Mouse (Mus musculus) ES-Bruce4 (cell line): ENCODE data around the gene Ecsit. TPM values are rescaled to one million over a fixed set of nuclear protein-coding genes. Genes with fewer than 3 reads are reported as not detected.

Experiments
- H3K27ac ChIP-seq: 2 replicates; pipeline ENCODE4 v1.5.1; 2012; ENCODE audit warnings: low read length, inconsistent platforms; ENCODE audit not compliant: insufficient read depth
- H3K27me3 ChIP-seq: 2 replicates; pipeline ENCODE4 v1.6.1; 2012; ENCODE audit warnings: mild to moderate bottlenecking, low read length, inconsistent platforms; ENCODE audit not compliant: control insufficient read depth, poor library complexity, insufficient read depth, severe bottlenecking
- H3K36me3 ChIP-seq: 2 replicates; pipeline ENCODE4 v1.6.1; 2012; ENCODE audit warnings: inconsistent platforms, mild to moderate bottlenecking, low read length, moderate library complexity; ENCODE audit not compliant: control insufficient read depth, poor library complexity, insufficient read depth, severe bottlenecking
- H3K4me1 ChIP-seq: one replicate; pipeline ENCODE4 v1.8.1; 2011; ENCODE audit warnings: low read length; ENCODE audit not compliant: control insufficient read depth, insufficient read depth
- H3K4me3 ChIP-seq: 2 replicates; pipeline ENCODE4 v1.5.1; 2011; ENCODE audit warnings: low read depth, mild to moderate bottlenecking, low read length
- H3K9ac ChIP-seq: 2 replicates; pipeline ENCODE4 v1.6.1; 2012; ENCODE audit warnings: low read depth, mild to moderate bottlenecking, inconsistent platforms; ENCODE audit not compliant: poor library complexity, severe bottlenecking
- H3K9me3 ChIP-seq: replicated peaks from 2 replicates; pipeline ENCODE4 v1.6.1; 2012; ENCODE audit warnings: mild to moderate bottlenecking, low read length, inconsistent platforms; ENCODE audit not compliant: control insufficient read depth, poor library complexity, insufficient read depth, severe bottlenecking
- CTCF ChIP-seq: IDR thresholded peaks from one replicate; pipeline ENCODE4 v1.8.1; 2011; ENCODE audit warnings: low read depth, low read length
- EP300 ChIP-seq: IDR thresholded peaks from 2 replicates; pipeline ENCODE4 v1.6.1; 2011; ENCODE audit warnings: low read depth, low read length; ENCODE audit not compliant: insufficient read depth
- POLR2A ChIP-seq: IDR thresholded peaks from one replicate; pipeline ENCODE4 v1.8.1; 2011; ENCODE audit warnings: low read length; ENCODE audit not compliant: insufficient read depth
- polyA plus RNA-seq: library from polyadenylated mRNA; stranded (reverse); fragments of >200 nt; gene quantifications from 2 replicates; pipeline ENCODE4 v1.2.4, GENCODE M21; 2011; ENCODE audit warnings: low read depth; ENCODE audit not compliant: missing spikeins, insufficient read depth, insufficient read length

Ecsit gene
- polyA plus RNA-seq, 1 experiment = 21.9 TPM

- Histone ChIP-seq H3K27ac (no peak overlapping the region), H3K36me3 (no peaks in the 10 kb centered on the region), H3K9ac (no peak overlapping the region), H3K27me3 (no peaks in the 10 kb centered on the region), H3K4me3 (no peak overlapping the region), H3K4me1 (peaks cover 4% of the 10 kb centered on the region), H3K9me3 (no peaks in the 10 kb centered on the region)
- no peak for TF ChIP-seq EP300
Observed at GRCm38 (mm10) chr9:22124169-22124568, 38.9 kb upstream of the Ecsit start.

- H3K9ac ChIP-seq = no peak overlapping the region
- no peak overlapping the region for H3K27ac ChIP-seq
- H3K4me1 ChIP-seq = peaks cover 4% of the 10 kb centered on the region
- no peaks in the 10 kb centered on the region for H3K27me3 ChIP-seq
- H3K4me3 ChIP-seq = no peak overlapping the region
- TF ChIP-seq EP300 = no peak
- TF ChIP-seq POLR2A = no peak
- no peak for TF ChIP-seq CTCF
- H3K36me3 ChIP-seq = no peaks in the 10 kb centered on the region
- no peaks in the 10 kb centered on the region for H3K9me3 ChIP-seq
Observed at GRCm38 (mm10) chr9:22123069-22123609, 37.9 kb upstream of the Ecsit start.

- no peak overlapping the region for H3K27ac ChIP-seq
- H3K4me1 ChIP-seq = no peaks in the 10 kb centered on the region
- no peaks in the 10 kb centered on the region for H3K27me3 ChIP-seq
- no peak for TF ChIP-seq CTCF
- TF ChIP-seq EP300 = no peak
- no peak for TF ChIP-seq POLR2A
- H3K36me3 ChIP-seq = no peaks in the 10 kb centered on the region
- H3K9ac ChIP-seq = no peak overlapping the region
- H3K4me3 ChIP-seq = no peak overlapping the region
- no peaks in the 10 kb centered on the region for H3K9me3 ChIP-seq
Observed at GRCm38 (mm10) chr9:22122005-22122404, 36.8 kb upstream of the Ecsit start.

GRCm38 (mm10) chr9:22121545-22121944 lies 36.3 kb upstream of the Ecsit start:
- TF ChIP-seq EP300 (no peak), CTCF (no peak), POLR2A (no peak)

GRCm38 (mm10) chr9:22119543-22119942 lies 34.3 kb upstream of the Ecsit start:
- Histone ChIP-seq H3K4me1 (no peaks in the 10 kb centered on the region), H3K9ac (no peak overlapping the region), H3K4me3 (no peak overlapping the region), H3K27ac (no peak overlapping the region), H3K27me3 (no peaks in the 10 kb centered on the region), H3K9me3 (no peaks in the 10 kb centered on the region), H3K36me3 (no peaks in the 10 kb centered on the region)
- TF ChIP-seq EP300 (no peak), CTCF (no peak), POLR2A (no peak)

More at GRCm38 (mm10) chr9:22121545-22121944, 36.3 kb upstream of the Ecsit start:
- no peak overlapping the region for H3K27ac ChIP-seq
- no peaks in the 10 kb centered on the region for H3K27me3 ChIP-seq
- no peaks in the 10 kb centered on the region for H3K9me3 ChIP-seq
- H3K4me1 ChIP-seq = no peaks in the 10 kb centered on the region
- H3K36me3 ChIP-seq = no peaks in the 10 kb centered on the region
- no peak overlapping the region for H3K4me3 ChIP-seq
- no peak overlapping the region for H3K9ac ChIP-seq

GRCm38 (mm10) chr9:22117754-22118456 lies 32.7 kb upstream of the Ecsit start:
- TF ChIP-seq POLR2A (no peak), CTCF (no peak), EP300 (no peak)
- Histone ChIP-seq H3K9ac (peak overlapping the region; percentile 76), H3K27ac (no peak overlapping the region), H3K27me3 (no peaks in the 10 kb centered on the region), H3K9me3 (no peaks in the 10 kb centered on the region), H3K4me3 (peak overlapping the region; percentile 89), H3K36me3 (peaks cover 6% of the 10 kb centered on the region), H3K4me1 (no peaks in the 10 kb centered on the region)
